Mouse (Mus musculus): ENCODE measurements around the gene Ankar. TPM values are rescaled to one million over a fixed set of nuclear protein-coding genes. Genes with fewer than 3 reads are reported as not detected.

The Ankar gene
- polyA plus RNA-seq, 1 experiment from 2014 or later: not detected

GRCm38 (mm10) chr1:72722646-72723045, 22.3 kb upstream of the Ankar start:
- H3K4me2 ChIP-seq (replicated peaks): no peak overlapping the region
- no peak for ATAC-seq
- no peaks in the 10 kb centered on the region for H3K9me3 ChIP-seq
- H3K4me3 ChIP-seq (replicated peaks): no peak overlapping the region
- H3K36me3 ChIP-seq: peaks cover 10% of the 10 kb centered on the region
- H3K4me1 ChIP-seq (replicated peaks): peaks cover 6% of the 10 kb centered on the region; the same call in 1 of the 2 replicates
- H3K27ac ChIP-seq: no peak overlapping the region
- H3K9ac ChIP-seq (replicated peaks): no peak overlapping the region
- WGBS: 47% methylated on average over 8 of the region's 8 CpGs
- no peaks in the 10 kb centered on the region for H3K27me3 ChIP-seq

DNA sequence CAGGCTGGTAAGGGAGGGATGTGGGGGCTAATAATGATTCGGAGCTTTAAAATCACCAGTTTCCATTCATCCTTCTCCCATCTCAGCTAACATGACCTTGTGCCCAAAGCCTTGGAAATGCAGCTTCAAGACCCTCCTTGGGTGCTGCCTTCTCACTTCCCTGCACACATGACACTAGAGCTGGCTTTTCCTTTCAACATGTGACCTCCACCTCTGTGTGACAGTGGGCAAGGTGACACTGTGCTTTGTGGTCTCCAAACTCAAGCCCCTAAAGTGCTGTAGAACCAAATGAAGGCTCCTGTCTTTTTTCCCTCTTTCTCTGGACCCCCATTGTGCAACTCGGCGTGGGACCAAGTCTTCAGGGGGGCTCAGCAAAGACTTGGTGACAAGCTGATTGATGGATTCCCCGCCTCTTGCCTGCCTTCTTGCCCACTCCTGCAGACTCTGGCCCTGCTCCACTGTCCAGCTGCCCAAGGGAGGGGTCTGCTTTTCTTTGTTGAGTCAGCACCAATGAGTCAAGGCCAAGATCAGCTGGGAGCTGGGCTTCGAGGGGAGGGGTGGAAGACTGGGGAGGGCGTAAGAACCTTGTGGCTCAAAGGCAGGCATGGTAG, 19.8 kb upstream of the Ankar start:
- 44% methylated on average over 6 of the region's 6 CpGs for WGBS
- Histone ChIP-seq H3K4me1 (replicated peaks) (peaks cover 6% of the 10 kb centered on the region; the same call in 1 of the 2 replicates), H3K9me3 (no peaks in the 10 kb centered on the region), H3K4me3 (replicated peaks) (no peak overlapping the region), H3K27me3 (no peaks in the 10 kb centered on the region), H3K27ac (no peak overlapping the region), H3K9ac (replicated peaks) (no peak overlapping the region), H3K4me2 (replicated peaks) (no peak overlapping the region), H3K36me3 (peaks cover 16% of the 10 kb centered on the region)
- no peak for ATAC-seq

DNA sequence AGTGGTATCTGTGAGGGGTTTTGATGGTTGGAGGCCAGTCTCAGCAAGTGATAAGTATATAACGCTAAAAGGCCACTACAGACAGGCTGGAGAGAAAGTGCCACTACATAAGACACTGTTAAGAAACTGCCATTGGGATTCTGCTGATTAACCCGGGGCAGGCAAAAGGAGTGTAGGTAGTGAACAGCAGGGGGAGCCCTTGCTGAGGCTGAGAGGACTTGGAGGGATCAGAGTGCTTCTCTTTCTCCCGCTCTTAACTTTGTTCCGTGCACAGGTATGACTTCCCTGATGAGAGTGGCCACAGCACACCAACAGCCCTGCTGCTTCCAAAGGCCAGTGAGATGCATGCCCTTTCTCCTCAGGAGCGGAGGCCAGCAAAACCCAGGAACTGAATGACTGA, 18.5 kb upstream of the Ankar start:
- no peak overlapping the region for H3K4me3 ChIP-seq (replicated peaks)
- H3K4me1 ChIP-seq (replicated peaks): peaks cover 12% of the 10 kb centered on the region; the same call in 1 of the 2 replicates
- H3K27ac ChIP-seq: no peak overlapping the region
- WGBS: 22% methylated on average over 5 of the region's 5 CpGs
- no peak overlapping the region for H3K9ac ChIP-seq (replicated peaks)
- peaks cover 30% of the 10 kb centered on the region for H3K36me3 ChIP-seq
- ATAC-seq: 0 out of 2 replicates have a peak, but pooled peaks have one; percentile 17
- H3K27me3 ChIP-seq: no peaks in the 10 kb centered on the region
- no peak overlapping the region for H3K4me2 ChIP-seq (replicated peaks)
- H3K9me3 ChIP-seq: no peaks in the 10 kb centered on the region

DNA sequence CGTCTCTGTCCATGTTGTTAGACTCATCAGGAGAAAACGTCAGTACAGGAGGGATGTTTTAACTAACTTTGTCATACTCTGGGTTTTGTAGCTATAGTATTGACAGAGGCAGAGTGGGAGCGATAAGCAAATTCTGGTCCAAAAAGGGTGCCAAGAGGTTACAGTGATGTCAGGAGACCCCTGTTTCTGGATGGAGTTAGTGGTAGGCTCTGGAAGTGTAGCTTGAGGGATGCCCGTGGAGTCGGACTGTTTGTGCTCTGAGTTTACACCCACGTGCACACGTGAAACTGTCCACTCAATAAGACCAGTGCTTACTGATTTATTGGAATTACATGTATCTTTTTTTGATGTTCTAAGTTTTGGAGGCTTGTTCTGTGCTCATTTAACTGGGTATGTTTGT, 17.2 kb upstream of the Ankar start:
- ATAC-seq: no peak
- no peak overlapping the region for H3K9ac ChIP-seq (replicated peaks)
- WGBS: 92% methylated on average over 7 of the region's 7 CpGs
- no peak overlapping the region for H3K4me3 ChIP-seq (replicated peaks)
- no peak overlapping the region for H3K27ac ChIP-seq
- peaks cover 23% of the 10 kb centered on the region for H3K4me1 ChIP-seq (replicated peaks)
- no peaks in the 10 kb centered on the region for H3K27me3 ChIP-seq
- no peak overlapping the region for H3K4me2 ChIP-seq (replicated peaks)
- no peaks in the 10 kb centered on the region for H3K9me3 ChIP-seq
- peaks cover 40% of the 10 kb centered on the region for H3K36me3 ChIP-seq

GRCm38 (mm10) chr1:72716926-72717325, 16.5 kb upstream of the Ankar start:
- ATAC-seq: peak; percentile 44

DNA sequence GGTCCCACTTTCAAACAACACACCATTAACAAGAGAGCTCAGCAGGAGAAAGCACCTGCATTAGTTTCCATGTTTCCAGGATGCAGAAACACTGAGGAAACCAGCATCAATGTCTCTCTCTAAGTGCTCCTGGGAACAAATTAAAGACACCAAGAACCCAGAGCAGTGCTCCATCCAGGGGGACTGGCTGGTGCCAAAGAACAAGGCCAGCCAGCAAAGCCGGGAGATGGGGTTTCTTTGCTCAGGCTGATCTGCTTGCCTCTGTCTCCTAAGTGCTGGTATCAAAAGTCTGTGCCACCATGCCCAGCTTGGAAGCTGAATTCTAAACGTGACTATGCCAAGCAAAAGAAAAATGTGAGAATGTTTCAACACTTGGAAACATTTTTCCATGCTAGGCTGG, 16.0 kb upstream of the Ankar start:
- Histone ChIP-seq H3K27me3 (no peaks in the 10 kb centered on the region), H3K4me3 (replicated peaks) (no peak overlapping the region), H3K36me3 (peaks cover 40% of the 10 kb centered on the region), H3K4me2 (replicated peaks) (no peak overlapping the region), H3K27ac (0 out of 2 replicates have a peak overlapping the region, but pooled peaks have one; percentile 30), H3K9ac (replicated peaks) (no peak overlapping the region), H3K9me3 (no peaks in the 10 kb centered on the region), H3K4me1 (replicated peaks) (peaks cover 30% of the 10 kb centered on the region)
- ATAC-seq: no peak
- WGBS: 59% methylated on average over 2 of the region's 2 CpGs

More at GRCm38 (mm10) chr1:72716926-72717325, 16.5 kb upstream of the Ankar start:
- Histone ChIP-seq H3K9me3 (no peaks in the 10 kb centered on the region), H3K4me2 (replicated peaks) (no peak overlapping the region), H3K27ac (no peak overlapping the region), H3K4me3 (replicated peaks) (no peak overlapping the region), H3K9ac (replicated peaks) (no peak overlapping the region), H3K36me3 (peaks cover 40% of the 10 kb centered on the region), H3K4me1 (replicated peaks) (peaks cover 29% of the 10 kb centered on the region), H3K27me3 (no peaks in the 10 kb centered on the region)
- 10% methylated on average over 5 of the region's 5 CpGs for WGBS

DNA sequence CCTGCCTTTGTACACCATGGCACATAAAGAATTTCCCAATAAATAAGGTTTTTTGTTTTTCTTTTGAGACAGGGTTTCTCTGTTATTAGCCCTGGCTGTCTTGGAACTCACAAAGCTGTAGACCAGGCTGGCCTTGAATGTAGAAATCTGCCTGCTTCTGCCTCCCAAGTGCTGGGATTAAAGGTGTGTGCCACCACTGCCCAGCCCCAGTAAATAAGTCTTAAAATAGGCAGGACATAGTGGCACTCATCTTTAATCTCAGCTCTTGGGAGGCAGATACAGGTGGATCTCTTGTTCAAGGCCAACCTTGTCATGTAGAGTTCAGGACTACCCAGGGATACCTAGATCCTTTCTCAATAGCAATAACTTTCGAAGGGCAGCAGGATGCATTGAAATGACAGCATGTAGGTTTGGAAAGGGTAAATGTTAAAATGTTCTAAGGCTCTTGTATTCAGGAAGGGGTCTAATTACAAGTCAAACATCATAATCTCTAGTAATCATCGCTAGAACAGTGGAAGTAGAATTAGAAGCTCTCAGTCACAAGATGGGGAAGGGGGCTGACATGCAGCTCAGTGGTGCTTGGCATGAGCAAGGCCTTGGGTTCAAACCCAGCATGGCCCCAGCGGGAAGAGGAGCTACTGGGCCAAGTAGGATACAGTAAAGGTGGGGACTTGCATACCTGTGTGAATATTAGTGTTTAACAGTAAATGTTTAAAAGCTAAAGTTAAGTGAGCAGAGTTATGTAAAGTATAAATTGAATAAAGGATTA, 15.4 kb upstream of the Ankar start:
- Histone ChIP-seq H3K9me3 (no peaks in the 10 kb centered on the region), H3K4me2 (replicated peaks) (no peak overlapping the region), H3K27ac (no peak overlapping the region), H3K4me1 (replicated peaks) (peaks cover 30% of the 10 kb centered on the region), H3K27me3 (no peaks in the 10 kb centered on the region), H3K36me3 (peaks cover 36% of the 10 kb centered on the region), H3K9ac (replicated peaks) (no peak overlapping the region), H3K4me3 (replicated peaks) (no peak overlapping the region)
- 81% methylated on average over 3 of the region's 3 CpGs for WGBS
- no peak for ATAC-seq

- 92% methylated on average over 1 of the region's 1 CpGs for WGBS
- no peak overlapping the region for H3K4me2 ChIP-seq (replicated peaks)
- no peak overlapping the region for H3K4me3 ChIP-seq (replicated peaks)
- ATAC-seq: no peak
- H3K27me3 ChIP-seq: no peaks in the 10 kb centered on the region
- 0 out of 2 replicates have a peak overlapping the region, but pooled peaks have one; percentile 6 for H3K9ac ChIP-seq (replicated peaks)
- H3K27ac ChIP-seq: no peak overlapping the region
- peaks cover 30% of the 10 kb centered on the region for H3K36me3 ChIP-seq
- H3K9me3 ChIP-seq: no peaks in the 10 kb centered on the region
- H3K4me1 ChIP-seq (replicated peaks): peaks cover 24% of the 10 kb centered on the region
Measured at GRCm38 (mm10) chr1:72715065-72715464, 14.7 kb upstream of the Ankar start.

GRCm38 (mm10) chr1:72714547-72714946, 14.2 kb upstream of the Ankar start:
- Histone ChIP-seq H3K27ac (no peak overlapping the region), H3K4me3 (replicated peaks) (no peak overlapping the region), H3K36me3 (peaks cover 30% of the 10 kb centered on the region), H3K27me3 (no peaks in the 10 kb centered on the region), H3K9ac (replicated peaks) (no peak overlapping the region), H3K4me2 (replicated peaks) (no peak overlapping the region), H3K4me1 (replicated peaks) (peaks cover 23% of the 10 kb centered on the region), H3K9me3 (no peaks in the 10 kb centered on the region)
- WGBS: 70% methylated on average over 4 of the region's 4 CpGs
- ATAC-seq: no peak

- H3K4me1 ChIP-seq (replicated peaks): peaks cover 23% of the 10 kb centered on the region
- H3K27ac ChIP-seq: peak overlapping the region; percentile 87
- H3K9ac ChIP-seq (replicated peaks): peak overlapping the region; percentile 89
- no peaks in the 10 kb centered on the region for H3K9me3 ChIP-seq
- no peak for ATAC-seq
- peaks cover 30% of the 10 kb centered on the region for H3K36me3 ChIP-seq
- H3K27me3 ChIP-seq: no peaks in the 10 kb centered on the region
- peak overlapping the region; percentile 60 for H3K4me3 ChIP-seq (replicated peaks)
- H3K4me2 ChIP-seq (replicated peaks): peak overlapping the region; percentile 87
- 2% methylated on average over 17 of the region's 17 CpGs for WGBS
Measured at GRCm38 (mm10) chr1:72711684-72712083, 11.3 kb upstream of the Ankar start.

GRCm38 (mm10) chr1:72710753-72711653, 10.6 kb upstream of the Ankar start, which contains the start of gene Rpl37a:
Gene Rpl37a (plus strand): TSS chr1:72711290.
- WGBS: 3% methylated on average over 68 of the region's 68 CpGs
- H3K27me3 ChIP-seq: no peaks in the 10 kb centered on the region
- H3K9me3 ChIP-seq: no peaks in the 10 kb centered on the region
- H3K4me1 ChIP-seq (replicated peaks): peaks cover 23% of the 10 kb centered on the region
- peak within 1 kb of the TSS; percentile 87 for H3K4me2 ChIP-seq (replicated peaks)
- peak within 1 kb of the TSS; percentile 89 for H3K9ac ChIP-seq (replicated peaks)
- peaks cover 30% of the 10 kb centered on the region for H3K36me3 ChIP-seq
- H3K4me3 ChIP-seq (replicated peaks): peak within 1 kb of the TSS; percentile 60
- peak within 1 kb of the TSS; percentile 87 for H3K27ac ChIP-seq
- peak; percentile 94 for ATAC-seq

Measured in midbrain, embryonic 13.5 days (tissue).